Mouse (Mus musculus) erythroid progenitor cell, adult 5-6 weeks (primary cell): ENCODE results near the gene Auts2. TPM values are rescaled to one million over a fixed set of nuclear protein-coding genes. Genes with fewer than 3 reads are reported as not detected.

ENCODE experiments used
- ATAC-seq: replicated peaks from 2 replicates; pipeline ENCODE4 v1.8.0; 2016; ENCODE audit warnings: moderate number of reproducible peaks, mild to moderate bottlenecking, moderate TSS enrichment, inconsistent platforms; ENCODE audit not compliant: poor library complexity, low FRiP score, severe bottlenecking
- total RNA-seq, 2 experiments: library from RNA; stranded (forward) in 1 of 2; stranded (reverse) in 1 of 2; fragments of 150-400 nt in 1 of 2; fragments of 186-747, 209-891 nt in 1 of 2; gene quantifications; 2 replicates each; pipeline versions ENCODE4 v1.2.3 to v1.2.4; 2015 to 2017; ENCODE audit warnings: low replicate concordance in 2 of 2

Gene Auts2
- total RNA-seq, 2 experiments from 2014 or later: not detected

DNA sequence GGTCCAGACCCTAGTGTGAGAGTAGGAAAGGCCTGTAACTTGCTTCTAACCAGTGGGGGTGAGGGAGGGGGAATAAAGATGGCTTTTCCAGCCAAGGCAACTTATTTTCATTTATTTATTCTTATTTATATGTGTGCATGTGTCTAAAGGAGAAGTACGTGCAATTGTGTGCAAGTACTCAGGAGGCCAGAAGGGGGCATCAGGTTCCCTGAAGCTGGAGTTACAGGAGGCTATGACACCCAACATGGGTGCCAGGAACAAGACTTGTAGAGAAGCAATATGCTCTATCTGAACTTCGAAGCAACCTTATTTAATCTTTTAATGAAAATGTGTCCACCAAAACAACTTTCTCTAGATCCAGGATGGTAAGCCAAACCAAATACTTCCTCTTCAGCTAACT lies 39.7 kb downstream of the Auts2 start:
- ATAC-seq: no peak

DNA sequence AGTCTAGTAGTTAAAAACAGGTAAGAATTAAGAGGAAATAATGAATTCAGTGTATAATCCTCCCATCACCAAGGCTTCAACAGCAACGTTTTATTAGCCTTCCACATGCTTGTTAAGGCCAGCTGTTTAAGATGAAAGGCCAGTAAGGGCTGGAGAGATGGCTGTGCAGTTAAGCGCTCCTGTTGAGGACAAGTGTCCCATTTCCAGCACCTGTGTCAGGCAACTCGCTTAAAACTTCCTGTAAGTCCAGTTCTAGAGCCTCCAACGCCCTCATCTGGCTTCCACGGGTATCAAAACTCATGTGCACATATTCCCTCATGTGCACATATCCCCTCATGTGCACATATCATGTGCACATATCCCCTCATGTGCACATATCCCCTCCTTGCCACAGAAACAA lies 41.1 kb downstream of the Auts2 start:
- no peak for ATAC-seq

DNA sequence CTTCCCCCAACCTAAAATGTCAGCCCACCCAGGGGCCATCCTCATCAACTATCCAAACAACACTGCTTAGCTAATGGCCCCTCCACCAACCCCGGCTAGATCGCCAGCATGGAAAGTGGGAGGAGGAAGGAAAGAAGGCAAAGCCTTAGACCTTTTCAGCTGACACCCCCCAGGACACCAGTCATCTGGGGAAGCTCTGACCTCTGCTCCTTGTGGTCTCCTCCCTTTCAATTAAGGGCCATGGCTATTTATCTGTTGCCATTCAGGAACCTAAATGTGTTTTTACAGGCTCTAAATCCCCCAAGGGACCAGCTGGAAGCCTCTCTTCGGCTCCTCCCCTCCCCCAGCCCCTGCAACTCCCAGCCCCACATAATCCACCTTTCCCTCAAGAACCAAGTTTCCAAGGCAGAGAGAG lies 42.3 kb downstream of the Auts2 start:
- no peak for ATAC-seq

DNA sequence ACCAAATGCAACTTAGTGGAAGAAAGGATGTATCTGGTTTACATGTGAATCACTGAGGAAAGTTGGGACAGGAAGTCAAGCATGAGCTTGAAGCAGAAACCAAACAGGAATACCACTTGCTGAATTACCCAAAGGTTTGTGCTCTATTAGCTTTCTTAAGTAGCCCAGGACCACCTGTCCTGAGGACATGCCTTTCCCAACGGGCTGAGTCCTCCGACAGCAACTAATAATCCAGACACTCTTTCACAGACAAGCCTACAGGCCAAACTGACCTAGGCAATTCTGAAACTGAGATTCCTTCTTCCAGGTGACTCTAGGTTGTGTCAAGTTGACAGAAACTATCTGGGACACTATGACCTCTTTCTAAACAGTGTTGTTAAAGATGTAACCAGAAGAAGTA lies 44.2 kb downstream of the Auts2 start:
- no peak for ATAC-seq

DNA sequence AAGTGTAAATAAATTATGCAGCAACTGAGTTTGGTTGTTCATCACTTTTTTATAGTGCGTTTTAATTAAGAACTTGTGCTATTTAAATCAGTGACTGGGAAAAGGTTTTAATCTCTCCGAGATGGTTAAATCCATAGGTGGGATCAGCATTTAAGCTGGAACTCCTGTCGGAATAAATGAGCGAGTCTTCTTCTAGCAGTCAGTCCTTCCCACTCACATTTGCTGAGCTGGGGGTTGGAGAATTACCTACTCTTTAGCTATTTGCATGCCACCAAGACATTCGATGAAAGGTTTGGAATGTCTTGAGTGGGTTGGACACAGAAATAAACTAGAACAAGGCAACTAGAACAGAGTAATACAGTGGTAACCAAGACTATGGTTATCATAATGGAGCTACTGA lies 45.1 kb downstream of the Auts2 start:
- no peak for ATAC-seq

DNA sequence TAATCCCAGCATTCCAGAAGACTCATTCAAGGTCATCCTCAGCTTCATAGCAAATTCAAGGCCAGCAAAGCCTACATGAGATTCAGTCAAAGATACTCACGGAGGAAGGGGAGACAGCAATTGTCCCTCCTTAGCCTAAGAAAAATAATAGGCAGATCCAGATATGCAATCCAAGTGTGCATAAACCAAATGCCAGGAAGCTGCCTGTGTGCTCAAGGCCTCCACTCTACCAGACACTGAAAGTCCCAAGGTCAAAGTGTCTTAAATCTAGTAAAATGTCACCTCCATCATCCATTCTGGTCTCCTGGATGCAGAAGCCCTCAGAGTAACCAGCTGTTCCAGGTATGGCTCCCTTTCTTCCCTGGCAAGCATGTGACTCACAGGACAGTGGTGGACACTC lies 50.4 kb downstream of the Auts2 start:
- no peak for ATAC-seq

DNA sequence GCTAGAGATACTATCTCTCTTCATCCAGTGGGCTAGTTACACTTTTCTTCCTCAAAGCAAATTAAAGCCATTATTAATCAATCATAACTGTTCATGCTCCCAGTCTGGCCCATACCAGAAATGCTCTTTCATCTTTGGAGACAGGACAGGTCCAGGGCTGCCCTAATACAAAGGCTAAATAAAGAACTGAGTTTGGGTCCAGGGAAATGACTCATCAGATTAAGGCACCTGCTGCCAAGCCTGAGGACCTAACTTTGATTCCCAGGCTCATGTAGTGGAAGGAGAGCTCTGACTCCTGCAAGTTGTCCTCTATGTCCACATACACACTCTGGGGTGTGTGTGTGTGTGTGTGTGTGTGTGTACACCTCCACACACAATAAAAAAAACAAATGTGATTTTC lies 51.1 kb downstream of the Auts2 start:
- ATAC-seq: no peak

DNA sequence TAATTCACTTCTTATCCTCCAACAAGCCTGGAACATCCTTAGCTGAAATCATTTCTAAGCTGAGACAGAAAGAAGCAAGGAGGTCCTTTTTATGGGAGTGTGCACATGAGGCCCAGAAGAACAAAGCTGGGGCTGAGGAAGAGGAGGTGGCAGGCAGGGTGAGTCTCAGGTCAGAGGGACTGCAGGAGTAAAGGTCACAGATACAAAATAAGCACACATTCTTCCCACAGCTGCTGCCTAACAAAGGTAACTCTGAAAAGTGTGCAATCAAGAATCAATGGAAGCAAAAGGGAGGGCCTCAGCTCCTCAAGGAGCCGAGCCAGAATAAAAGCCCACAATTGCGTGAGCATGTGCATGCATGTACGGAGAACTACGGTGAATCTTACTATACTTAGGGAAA lies 51.6 kb downstream of the Auts2 start:
- no peak for ATAC-seq

DNA sequence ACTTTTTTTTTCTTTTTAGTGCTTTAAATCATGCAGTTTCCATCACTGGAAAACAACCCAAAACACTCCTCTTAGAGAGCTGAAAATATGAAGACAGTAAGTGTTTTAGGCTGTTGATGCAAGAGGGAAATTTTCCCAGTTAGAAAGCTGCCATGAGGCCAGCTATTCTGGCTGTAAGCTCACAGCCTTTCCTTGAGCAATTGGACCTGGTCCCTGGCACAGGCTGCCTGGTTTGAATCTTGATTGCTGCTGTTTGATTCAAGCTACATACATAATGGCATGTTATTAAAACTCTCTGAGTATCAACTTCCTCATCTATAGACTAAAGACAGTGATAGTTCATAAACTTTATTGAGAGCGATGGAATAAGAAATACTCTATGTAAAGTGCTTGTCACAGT lies 52.8 kb downstream of the Auts2 start:
- ATAC-seq: no peak

DNA sequence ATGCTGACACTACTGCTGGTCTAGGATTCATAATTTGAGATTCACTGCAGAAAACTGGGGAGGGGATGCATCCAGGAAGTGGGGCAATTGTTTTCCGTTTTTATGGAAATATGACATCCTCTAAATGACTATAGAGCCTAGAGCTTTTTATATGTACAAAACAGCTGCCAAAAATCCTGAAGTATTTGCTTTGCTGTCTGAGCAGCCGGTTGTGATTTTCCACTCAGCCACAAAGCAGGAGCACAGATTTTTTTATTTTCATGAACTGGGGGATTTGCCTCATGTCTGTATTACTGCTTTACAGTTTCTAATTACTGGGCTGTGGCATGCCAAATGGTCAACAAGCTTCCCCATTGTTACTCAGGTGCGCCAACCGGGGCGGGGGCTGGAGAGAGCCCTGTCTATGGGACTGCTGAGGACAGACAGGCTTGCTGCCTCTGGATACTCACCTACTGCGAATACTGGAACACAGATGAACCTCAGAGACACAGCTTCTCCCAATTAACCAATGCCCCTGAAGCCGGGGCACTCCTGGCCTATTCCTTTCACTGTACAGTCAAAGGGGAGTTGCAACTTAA lies 53.3 kb downstream of the Auts2 start:
- no peak for ATAC-seq

DNA sequence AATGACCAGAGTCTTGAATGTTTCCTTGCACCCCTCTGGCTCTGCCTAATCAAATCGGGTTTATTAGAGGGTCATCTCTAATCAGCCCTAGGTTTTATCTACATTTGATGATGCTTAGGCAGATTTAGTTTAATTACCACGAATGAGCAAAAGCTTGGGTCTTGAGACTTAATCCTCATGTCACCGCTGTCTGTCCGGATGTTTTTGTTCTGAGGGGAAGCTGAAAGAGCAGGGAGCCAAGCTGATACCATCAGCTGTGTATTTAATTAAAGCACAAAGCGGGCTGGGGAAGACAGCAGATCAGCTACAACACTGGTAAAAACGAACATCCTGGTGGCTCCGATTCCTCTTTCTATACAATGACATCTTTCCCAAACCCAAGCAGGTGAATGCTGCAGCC lies 56.3 kb downstream of the Auts2 start:
- no peak for ATAC-seq

DNA sequence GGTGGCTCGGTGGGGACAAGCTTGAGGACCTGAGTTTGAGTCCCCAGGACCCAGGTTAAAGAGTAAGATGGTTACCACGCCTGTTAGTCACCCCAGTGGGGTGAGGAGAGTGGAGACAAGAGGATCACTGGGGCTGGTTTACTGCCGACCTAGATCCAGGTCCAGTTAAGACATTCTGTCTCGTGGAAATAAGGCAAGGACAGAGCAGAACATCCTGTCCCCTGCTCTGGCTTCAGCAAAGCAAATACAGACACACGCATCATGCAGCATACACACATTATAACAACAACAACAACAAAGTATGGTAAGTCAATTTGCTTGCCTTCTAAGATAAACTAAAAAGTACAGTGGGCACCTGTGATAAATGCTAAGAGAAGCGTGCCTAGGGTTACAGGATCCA lies 57.1 kb downstream of the Auts2 start:
- no peak for ATAC-seq

DNA sequence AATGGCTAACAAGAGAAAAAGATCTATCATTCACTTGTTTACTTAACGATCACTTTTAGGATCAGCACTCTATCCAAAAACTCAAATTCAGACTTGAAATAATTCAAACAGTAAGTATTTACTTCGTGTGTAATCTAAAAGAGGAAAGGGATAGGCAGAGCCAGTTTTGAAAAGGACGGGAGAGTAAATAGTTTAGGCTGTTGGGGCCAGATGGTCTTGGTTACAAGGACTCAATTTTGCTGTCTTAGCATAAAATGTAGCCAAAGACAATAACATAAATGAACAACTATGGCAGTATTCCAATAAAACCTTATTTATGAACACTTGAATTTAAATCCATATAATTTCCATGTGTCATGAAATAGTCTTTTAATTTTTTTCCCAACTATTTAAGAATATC lies 57.7 kb downstream of the Auts2 start:
- ATAC-seq: no peak

DNA sequence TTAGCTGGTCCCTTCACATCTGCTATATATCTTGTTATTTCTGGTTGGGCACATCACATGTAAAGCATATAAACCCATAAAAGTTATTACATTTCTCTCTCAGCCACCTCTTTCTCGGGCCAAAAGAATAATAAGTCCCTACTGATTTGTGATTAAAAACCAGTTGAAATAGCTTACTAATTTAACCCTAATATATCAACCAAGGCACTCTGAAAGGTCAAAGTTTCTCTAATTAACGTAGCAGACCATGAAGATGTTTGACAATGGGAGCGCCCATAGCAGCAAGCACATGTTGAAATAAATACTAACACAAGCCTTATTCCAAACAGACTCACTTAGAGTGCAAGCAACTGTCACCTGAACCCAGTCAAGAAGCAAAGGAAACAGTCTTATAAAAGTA lies 61.7 kb downstream of the Auts2 start:
- no peak for ATAC-seq

DNA sequence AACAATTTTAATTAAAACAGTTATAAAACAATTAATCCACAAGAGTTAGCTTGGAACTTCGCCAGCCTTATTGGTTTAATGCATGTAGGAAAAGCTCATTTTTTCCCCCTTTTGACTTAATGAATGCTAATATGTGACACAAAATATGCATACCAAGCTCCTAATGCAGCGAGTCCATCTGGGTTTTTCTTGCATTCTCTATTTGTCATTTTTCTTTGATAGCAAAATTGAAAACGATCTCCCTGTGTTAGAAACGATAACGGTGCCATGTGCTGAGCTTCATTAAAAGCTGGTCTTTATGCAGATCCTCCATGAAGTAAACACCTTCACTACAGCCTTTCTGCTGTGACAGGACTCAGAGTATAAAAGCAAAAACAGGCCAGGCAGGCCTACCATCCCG lies 62.7 kb downstream of the Auts2 start:
- no peak for ATAC-seq

DNA sequence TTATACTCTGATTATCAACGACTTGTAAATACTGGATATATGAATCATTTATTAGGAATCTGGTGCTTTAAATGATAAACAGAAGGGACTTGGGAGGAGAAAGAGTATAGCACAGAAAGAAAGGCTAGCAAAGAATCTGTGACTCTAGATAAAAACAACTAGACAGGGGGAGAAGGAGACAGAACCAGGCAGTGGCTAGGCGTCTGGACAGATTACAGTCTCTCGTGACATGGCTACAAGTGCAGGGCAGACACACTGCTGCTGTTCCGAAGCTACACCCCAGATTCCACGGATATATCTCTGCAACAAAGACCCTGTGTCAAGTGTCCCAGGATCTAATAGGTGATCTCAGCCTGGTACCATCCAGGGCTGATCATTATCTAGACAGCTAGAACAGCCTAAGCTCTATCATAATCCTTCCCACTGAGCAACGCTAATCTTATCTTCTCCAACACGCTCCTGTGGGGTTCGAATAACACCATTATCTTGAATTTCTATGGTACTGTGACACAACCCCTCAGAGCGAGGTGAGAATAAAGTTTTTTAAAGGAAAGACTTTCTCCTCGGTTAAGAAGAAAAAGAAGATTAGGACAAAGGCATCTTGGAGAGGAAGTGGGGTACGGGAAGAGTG lies 63.8 kb downstream of the Auts2 start:
- ATAC-seq: no peak

DNA sequence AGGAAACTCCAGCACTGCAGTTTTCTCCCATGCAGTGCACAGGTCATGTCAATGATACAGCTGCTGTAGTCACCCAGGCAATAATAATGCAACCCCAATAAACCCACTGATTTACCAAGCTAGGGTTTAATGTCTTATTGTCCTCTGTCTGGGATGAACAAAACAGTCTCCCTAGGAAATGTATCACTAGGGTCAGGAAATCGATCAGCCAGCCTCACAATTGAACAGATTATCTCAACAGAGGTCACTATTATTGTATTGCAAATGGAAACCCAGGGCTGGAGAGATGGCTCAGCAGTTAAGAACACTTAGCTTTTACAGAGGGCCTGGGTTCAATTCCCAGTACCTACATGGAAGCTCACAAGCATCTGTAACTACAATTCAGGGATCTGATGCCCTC lies 65.6 kb downstream of the Auts2 start:
- no peak for ATAC-seq

DNA sequence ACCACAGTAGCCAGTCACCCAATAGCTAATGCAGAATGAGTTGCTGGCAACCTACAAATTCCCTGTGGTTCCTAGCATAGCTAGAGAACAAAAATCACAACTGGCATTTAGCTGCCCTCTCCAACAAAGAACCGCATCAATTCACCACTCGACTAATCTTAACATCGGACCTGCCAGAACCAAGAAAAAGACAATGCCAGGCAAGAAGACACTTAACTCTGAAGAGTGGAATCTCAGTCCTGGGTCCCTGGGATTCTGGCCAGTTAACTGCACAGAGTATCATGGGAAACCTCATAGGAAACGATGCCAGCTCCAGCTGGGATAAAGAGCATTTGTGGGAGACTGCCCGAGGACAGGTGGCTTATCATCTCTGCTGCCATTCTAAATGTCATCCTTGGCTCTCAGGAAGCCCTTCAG lies 70.2 kb downstream of the Auts2 start:
- ATAC-seq: no peak

DNA sequence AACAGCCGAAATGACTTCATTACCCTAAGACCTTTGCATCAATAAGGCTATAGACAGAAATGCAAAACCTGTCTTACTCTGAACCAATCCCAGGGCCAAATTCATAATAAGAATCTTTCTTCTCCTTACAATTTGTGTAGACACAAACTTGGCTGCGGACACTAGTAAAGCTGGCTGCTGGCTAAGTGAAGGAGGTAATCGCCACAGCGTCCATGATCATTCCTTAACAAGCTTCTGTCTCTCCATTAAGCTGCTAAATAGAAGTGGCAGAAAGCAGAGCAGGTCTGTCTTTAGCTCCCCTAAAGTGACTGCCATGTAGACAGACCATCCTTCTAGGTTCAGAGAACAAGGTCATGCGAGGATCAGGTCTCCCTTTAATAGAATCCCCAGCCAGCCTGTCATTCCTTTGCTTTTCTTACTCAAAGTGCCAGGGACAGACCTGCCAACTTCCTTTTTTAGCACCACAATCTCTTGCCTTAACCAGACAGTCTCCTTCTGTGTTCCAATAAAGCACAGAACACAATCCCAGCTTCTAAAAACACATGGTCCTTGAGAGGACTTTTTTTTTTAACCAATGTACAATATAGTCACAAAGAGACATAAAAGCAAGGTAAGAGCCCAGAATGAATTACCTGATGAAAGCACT lies 70.8 kb downstream of the Auts2 start:
- ATAC-seq: no peak

DNA sequence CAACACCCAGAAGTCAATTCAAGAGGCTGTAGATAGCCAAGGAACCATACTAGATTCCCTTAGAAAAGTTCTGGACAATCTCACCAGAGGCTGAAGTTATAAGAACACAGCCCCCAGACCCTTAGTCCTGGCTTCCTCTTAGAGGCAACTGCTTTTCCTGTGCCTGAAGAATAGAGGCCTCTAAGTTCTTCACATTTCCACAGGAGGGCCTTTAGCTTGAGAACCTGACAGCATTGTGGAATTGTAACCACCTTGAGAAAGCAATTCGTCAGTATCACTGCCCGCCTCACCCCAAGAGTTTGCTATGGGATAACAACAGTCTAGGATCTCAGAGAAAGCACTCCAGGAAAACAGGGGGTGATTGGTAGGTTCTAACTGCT lies 75.8 kb downstream of the Auts2 start:
- no peak for ATAC-seq

DNA sequence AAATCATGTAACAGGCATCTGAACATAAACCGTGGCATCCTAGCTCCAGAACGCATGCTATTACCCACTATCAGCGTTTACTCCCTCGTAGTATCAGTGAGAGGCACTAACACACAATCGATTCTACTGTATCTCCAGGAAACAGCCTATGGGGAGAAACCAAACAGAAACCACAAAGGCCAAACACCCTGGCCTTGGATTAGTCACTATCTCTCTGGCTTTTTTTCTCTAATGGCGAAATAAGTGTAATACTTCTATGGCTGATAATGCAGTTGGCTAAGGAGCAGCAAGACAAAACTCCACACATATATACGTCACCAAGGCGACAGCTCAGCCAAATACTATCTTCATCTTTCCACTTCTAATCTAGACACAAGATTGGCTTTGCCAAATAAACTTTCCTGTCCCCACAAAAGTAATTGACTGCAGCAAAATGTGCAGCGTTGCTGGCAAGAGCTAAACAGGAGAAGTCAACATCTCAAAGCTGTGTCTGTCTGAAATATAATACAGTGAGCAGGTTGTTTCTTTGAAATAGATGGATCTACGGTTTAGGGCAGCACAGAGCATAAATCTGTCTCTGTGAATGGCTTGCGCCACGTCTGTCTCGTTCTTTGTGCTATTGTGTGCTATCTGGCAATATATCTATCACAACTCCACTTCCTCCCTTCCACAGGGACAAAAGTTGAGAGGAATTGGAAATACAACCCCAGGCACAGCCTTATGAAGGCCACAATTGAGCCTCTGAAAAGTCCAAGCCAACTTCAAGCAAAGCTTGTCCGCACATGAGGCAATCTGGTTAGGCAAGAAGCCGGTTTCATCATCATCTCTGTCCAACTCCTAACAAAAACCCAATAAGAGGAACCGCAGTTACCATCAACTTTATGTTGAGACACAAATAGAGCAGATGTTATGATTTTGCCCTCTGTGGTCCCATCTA lies 76.4 kb downstream of the Auts2 start:
- no peak for ATAC-seq
